Mouse (Mus musculus) thymus, postnatal 36 days (tissue): ENCODE measurements around the gene Dhx8.

Source experiments
- DNase-seq, 2 experiments: peaks; one replicate each; pipeline ENCODE4 v3.0.0; 2022; ENCODE audit warnings: mixed read lengths in 2 of 2

Dhx8 gene

DNA sequence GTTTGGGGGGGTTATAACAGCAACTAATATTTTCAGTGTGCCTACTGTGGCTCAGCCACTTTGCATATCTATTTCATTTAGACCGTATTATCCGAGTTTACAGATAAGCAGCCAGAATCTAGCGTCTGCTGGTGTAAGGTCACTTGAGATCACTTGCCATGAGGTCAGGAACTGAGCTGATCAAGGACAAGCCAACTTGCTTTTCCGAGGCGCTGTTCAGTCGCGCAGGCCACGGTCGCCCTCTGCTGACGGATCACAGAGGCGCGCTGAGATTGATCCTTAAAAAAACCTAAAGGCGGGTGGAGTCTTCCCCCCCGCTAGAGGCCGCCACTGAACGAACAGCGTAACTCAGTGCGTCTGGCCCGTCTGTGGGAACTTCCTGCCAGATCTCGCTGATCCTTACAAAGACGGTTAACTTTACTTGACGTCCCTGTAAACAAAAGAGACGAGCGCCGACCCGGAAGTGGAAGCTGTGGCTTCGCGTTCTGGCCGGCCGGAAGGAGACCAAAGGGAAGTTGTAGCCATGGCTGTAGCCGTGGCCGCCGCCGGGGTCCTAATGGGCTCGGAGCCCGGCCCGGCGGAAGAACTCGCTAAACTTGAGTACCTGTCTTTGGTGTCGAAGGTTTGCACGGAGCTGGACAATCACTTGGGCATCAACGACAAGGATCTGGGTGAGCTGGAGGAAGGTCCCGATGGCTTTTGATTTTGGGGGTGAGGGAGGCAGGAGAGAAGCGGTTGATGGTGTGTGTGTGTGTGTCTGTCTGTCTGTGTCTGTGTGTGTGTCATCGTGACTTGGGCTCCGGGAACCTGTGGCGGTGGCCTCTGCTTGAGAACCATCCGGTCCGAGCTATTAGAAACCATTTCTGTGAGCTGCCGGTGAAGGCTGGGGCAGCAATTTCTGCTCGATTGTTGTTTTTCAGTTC is at the start of gene Dhx8:
Gene Dhx8 (plus strand): TSS at position 402 of the 923 bp plus-strand sequence.
- peak; percentile 94 to 97 for DNase-seq

DNA sequence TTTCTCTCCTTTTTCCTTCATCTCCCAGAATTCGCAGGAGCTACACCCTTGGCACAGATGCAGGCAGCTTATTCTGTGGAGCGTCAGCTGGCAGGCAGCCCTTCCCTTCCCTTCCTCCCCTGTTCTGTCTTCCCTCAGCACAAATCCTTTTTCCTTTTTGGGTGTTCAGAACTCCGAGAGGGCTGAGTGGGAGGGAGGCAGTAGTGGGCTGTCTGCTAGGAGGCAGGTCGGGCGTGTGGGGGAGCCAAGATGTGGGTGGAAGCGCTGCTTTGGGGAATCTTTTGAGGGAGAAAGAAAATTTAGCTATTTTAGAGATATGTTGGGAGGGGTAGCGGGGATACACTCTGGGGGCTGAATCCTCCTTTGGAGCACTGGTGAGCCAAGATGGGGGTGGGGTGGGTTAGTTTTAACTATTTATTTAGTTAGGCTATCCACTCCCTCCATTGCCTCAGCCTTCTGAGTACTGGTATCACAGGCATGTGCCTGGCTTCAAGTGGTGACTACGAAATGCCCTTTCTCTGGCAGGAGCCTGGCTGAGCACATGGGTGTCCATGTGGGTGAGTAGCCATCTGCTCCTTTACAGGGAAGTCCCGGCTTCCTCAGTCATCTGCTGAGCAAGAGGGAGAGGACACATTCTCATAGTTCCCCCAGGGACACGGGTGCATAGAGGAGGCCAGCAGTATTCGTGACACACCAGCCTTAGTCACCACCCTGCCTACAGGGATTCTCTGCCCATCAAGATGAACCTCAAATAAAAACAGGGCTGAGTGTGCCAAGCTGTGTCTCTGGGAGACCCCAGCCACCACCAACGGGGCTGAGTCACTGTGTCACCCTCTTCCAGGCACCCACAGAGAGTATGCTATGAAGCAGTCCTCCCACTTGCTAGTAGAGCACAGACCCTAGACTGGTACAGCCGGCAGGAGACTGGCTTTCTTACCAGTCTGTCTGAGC is 45.1 kb upstream of the Dhx8 start:
- DNase-seq, result no peak

DNA sequence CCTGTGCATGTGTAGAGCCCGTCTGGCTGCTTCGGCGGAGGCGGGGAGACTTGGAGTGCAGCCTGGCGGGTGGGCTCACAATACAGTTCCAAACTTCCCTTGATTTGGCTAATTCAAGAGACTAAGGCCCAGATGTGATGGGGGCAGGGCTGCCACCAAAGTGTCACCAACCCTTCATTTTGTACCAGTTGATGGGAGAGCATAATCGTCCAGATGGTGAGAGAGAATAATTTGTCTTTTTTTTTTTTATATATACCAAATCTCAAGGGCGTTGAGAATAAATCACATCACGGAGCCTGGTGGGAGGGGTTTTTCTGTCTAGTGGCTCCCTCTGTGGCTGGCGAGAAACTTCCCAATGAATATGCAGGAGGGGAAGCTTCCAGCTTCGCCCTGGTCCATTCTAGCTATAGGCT is 43.0 kb upstream of the Dhx8 start:
- DNase-seq, result no peak

DNA sequence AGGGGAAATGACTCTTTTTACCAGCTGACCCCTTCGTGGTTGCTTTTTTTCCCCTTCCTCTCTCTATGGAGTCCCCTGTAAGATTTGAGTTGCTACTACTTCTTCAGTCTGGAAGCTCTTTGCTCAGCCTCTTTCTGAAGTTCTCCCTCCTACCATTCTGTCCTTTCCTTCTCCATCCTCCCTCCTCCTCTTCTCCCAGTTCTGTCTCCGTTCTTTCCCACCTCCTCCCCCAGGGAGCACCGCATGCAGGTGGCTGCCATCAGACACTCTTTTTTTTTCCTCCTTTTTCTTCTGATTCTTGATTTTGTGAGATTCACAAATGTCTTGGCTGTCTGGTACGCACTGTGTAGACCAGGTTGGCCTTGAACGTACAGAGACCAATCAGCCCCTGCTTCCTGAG is 42.4 kb upstream of the Dhx8 start:
- no peak for DNase-seq

DNA sequence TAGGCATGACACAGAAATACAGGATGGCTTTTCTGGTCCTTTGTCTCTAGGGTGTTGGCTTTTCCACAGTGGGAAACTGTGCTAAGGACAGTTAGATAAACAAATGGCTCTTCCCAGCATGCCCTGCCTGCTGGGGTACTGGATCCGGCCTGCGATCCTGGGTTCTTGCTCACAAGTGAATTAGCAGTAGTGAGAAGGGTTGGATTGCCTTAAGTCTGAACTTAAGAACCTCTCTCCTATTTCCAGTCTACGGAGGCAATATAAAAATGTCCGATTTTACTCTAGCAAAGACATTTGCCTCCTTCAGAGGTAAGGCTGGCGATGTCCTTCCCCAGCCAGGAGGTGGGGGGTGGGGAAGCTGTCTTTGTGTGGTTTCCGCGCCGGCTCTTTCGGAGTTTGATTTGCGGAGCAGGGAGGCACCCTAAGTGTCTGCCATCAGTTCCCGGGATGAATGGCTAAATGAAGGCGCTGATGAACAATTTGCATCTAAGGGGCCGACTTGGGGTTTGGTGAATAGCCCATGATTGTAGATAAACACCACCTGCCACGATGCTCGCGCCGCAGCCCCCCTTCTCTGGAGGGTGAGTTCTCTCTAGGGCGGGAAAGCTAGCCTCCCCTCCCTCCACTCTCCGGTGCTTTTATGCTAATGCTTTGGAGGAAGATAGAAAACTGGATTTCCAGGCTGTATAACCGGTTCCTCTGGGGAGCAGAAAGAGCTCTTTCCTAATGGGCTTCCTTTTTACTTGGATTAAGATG is 36.6 kb upstream of the Dhx8 start:
- DNase-seq, result peak; percentile 32 to 47

DNA sequence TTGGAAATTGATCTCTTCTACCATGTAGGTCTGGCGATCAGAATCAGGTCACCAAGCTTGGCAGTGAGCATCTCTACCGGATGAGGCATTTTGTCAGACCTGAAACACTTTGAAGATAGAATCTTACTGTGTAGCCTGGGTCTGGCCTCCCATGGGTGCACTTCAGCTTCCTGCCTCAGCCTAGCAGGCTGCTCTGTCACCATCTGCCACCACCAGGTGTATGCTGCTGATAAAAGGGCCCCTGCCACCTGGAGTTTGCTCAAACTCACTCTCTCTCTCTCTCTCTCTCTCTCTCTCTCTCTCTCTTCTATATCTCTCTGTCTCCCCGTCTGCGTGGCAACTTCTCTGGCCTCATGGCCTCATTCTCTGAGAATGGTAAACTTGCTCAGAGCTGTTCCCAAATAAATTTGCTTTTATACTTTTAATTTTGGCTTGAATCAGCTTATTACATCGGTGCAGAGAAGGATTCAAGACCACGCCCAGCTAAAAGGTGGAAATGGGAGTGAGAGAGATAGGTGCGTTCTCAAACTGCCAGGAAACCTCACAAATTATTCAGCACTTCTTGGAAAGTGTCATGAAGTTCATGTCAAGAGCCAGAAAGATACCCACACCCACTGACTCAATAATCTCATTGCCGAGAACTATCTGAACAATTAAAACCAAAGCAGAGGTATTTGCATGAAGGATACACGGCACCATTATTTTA is 35.4 kb upstream of the Dhx8 start:
- DNase-seq, result peak; percentile 50 to 82

DNA sequence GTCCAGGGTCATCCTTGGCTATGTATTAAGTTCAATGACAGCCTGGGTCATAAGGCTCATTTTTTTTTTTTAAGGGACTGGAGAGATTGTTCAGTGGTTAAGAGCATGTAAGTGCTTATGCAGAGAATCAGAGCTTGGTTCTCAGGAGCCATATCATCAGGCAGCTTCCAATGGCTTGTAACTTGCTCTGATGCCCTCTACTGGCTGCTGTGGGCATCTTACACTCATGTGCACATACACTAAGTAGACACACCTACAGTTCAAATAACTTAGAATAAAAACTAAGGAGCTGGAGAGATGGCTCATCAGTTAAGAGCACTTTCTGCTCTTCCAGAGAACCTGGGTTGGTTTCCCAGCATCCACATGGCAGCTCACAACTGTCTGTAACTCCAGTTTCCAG is 34.6 kb upstream of the Dhx8 start:
- no peak for DNase-seq

DNA sequence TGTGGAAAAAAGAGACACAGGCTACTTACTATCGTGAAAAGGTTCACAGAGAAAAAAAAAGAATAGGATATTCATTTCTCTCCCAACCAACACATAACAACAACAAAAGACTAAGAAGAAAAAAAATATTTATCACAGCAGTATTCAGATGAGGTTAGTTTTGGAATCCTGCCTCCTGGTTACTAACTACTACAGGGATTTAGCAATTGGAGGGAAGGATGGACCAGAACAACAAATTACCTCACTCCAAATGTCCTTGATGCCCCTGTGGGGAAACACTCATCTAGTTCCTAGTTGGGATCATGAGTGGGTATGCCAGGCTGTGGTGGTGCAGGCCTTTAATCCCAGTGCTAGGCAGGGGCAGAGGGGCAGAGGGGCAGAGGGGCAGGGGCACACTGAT is 33.2 kb upstream of the Dhx8 start:
- no peak for DNase-seq

DNA sequence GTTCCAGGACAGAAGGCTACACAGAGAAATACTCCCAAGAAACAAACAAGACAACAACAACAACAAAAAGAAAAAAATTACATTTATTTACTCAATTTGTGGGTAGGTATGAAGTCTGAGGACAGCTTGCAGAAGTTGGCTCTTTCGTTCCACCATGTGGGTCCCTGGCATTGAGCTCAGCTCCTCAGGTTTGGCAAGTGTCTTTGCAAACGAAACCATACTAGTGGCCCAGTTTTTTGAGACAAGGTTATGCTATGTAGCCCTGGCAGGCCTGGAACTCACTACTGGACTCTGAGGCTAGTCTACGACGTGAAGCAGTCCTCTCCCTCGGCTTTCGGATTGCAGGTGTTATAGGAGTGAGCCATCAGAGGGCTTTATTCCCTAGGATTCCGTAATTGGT is 32.7 kb upstream of the Dhx8 start:
- DNase-seq, result no peak

DNA sequence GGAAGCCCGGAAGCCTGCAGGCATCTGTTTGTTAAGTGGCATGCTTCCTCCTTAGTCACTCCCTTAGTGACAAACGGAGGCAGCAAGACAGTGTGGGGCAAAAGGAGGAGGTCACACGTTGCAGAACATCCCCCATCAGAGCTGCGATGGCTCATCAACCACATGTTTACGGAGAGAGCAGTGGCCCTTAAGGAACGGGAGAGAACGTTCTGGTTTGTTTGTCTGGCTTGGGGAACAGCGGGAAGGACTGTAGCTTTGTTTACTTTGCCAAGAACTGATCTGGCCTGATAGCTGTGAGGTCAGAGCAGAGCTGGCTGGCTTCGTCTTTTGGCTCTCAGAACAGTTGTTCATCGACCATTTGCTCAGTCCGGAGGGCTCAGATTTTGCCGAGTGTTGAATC is 32.3 kb upstream of the Dhx8 start:
- no peak for DNase-seq

DNA sequence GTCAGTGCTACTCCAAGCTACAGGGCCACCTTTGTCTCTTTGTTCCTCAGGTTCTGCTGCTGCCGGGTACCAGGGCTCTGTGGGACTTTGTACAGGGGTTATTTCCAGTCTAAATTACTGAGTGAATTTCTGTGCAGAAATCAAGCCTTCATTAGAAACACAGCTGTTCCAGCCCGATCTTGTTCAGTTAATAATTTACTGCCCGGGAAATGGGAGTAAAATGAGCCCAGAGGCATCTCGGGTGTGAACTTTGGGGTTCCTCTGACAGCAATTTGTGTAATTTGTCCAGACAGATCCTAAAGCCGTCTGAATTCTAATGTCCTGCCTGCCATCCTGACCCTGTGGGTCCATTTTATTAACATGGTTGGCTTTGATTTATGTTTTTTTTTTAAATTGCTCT is 28.6 kb upstream of the Dhx8 start:
- no peak for DNase-seq

DNA sequence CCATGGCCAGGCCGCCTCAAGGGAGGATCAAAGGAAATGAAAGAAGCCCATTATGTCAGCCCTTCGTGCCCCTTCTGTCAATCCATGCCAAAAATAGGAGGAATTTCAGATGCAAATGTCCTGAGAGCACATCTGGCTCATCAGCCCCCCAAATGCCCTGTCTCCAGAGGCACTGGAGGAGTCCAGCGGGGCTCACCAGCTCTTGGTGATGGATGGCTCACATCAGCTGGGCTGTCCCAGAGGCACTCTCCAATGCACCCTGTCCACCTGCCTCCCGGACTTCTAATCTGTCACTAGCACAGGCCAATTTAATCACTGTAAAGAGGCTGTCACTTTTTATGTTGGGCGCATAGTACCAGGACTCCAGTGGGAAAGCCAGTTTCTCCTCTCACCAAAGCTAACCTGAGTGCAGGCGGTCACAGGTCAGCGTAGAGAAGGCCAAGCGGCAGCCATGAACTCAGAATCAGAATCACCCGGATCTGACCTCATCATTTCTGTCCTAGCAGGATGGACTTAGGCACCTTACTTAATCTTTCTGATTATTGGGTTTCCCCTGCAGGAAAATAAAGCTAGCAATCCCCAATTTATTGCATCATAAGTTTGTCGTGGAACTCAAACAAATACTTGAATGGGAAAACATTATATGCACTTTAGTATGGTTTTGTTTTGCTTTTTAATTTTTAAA is 25.8 kb upstream of the Dhx8 start:
- DNase-seq, result no peak

DNA sequence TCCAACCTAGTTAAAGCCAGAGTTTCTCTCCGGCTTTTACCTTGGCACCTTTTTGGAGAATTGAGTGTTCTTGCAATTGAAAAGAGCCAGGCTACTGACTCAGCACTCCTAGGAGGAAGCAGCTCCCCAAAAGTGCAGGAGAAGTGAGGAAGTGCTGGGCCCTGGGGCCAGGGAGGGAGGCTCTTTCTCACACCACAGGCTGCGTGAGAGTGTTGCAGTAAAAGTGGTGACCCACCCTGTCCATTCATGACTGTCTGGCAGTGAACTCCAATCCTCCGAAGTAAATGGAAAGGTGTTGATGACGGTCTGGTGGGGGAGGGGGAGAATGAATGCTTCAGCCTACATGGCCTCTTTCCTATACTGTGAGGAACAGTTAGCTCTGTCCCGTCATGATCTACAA is 24.2 kb upstream of the Dhx8 start:
- no peak for DNase-seq

DNA sequence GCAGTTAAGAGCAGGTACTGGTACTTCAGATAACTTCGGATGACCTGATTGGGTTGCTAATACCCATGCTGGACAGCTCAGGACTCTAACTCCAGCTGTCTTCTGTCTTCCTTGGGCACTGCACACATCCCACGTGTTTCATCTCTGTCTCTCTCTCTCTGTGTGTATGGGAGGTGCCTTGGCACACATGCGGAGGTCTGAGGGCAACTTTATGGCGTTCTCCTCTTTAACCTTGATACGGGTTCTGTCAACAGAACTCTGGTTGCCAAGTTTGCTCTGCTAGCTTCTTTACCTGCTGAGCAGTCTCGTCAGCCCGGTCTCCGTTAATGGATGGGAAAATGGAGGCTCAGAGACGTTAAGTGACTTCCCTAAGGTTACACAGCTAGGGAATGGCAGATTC is 19.9 kb upstream of the Dhx8 start:
- no peak for DNase-seq

DNA sequence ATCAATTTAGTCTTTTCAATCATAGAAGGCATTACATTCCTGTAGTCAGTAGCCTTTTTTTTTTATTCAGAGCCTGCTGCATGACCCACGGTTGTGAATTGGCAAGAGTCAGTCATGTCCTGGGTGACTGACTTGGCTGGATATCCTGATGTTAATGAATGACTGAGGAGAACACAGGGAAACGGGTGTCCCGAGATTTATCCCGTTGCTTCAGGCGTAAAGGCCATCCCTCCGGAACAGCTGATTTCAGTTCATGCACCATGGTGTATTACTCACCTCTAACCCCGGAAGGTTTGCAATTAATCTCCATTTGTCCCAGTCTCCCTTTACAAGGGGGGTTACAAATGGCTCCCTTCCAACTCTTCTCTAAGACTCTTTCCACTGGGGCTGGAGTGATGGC is 18.7 kb upstream of the Dhx8 start:
- no peak for DNase-seq

DNA sequence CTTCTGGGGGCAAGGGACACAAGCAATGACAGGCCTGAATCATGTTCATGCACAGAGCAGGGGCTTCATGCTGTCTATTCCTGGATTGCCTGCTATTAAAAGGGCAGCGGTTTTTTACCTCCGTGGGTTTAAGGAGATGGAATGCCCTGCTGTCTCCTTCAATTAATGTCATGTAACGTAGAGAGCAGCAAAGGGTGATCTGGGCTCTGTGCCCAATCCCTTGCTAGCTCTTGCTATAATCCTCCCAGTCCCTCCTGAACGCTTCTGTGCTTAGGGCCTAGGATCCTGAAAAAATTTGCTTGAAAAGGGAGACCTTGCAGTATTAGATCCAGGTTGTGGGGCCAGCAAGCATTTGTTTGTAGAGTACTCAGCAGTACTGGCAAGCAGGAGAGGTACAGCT is 14.4 kb upstream of the Dhx8 start:
- no peak for DNase-seq

DNA sequence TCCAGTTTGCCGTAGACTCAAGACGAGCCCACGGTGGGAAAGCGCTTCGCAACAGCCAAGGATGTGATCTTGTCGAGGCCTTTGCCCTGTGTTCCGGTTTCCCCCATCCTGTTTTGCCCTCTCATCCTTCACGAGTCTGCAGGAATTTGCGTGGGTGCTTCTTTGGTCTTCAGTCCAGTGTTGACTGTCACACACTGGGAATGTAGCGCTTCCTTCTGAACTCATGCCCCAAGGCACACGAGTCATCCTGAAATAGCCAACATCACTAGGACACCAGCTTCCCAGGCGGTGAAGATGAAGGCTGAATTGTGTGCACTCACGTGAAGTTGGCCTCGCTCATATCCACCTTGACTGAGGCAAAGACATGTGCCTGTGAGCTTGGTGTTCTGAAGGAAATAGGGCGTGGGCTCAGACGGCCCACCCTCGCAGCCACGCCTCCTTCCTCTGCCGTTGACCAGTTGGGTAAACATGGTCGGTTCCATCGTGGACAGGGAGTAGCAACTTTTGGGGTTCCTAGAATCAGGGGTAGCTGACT is 12.7 kb upstream of the Dhx8 start:
- DNase-seq, result no peak

DNA sequence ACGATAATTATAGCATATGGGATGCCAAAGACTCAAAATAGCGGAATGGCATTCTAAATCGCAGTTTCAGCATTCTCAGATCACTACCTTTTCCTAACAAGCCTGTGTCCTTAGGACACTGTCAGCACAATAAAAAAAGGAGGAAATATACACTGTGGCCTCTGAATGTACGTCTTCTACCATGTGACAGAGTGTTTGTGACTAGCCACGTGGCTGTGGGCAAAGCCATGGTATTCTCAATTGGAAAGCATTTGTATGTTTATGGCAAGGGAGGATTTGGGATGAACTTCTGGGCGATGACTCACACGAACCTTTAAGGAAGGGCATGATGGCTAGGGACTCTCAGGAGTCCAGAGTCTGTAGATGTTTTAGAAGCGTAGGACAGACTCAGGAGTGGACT is 7.7 kb upstream of the Dhx8 start:
- DNase-seq, result no peak

DNA sequence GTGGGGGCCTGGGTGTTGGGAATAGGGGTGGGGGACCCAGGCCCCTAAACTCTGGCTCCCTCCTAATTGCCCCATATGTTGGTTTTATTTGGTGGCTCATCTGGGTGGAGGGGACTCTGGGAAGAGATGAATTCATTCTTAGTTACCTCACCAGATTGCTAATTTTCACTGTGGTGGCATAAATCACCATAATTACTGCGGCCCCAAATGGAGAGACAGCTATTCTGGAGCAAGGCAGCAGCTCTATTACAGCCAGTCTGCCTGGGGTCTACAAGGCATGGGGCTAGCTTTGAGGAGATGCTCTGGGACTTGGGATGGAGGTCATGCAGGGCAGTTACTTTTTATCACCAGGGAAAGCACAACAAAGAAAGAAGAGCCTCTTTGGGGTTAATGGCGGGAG is 6.0 kb upstream of the Dhx8 start:
- DNase-seq, result no peak

DNA sequence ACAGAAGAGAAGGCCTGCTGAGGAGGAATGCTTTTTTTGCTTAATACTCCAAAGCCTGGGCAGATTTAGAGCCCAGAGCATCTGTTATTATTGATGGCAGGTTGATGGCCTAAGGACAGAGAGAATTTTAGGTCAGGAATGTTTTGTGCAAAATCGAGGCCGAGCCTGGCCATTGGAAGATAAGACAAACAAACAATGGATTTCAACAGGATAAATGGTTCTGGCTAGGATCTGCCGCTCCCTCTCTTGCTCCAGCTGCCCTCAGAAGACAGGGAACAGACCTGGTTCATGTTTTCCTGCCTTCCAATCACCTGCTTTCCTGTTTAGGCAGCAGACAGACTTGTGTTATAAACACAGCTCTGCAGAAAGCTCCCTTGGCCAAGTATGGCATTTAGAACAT is 3.4 kb upstream of the Dhx8 start:
- no peak for DNase-seq

DNA sequence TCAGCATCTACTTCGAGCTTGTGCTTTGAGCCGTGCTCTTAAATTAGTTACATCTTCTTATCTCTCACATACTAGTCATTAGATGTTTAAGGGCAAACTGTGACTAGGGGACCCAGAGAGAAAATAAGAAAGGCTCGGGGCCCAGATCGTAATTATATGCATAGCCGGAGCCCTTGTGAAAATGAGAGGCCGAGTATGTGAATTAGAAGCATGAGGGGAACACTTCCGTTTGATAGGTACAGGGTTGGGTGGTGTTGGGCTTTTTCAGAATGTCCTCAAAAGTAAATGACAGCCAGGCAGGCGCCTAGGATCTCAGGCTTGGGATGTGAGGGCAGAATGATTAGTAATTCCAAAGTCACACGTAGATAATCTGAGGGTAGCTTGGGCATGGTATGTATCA is 877 bp downstream of the Dhx8 start:
- DNase-seq, result no peak

DNA sequence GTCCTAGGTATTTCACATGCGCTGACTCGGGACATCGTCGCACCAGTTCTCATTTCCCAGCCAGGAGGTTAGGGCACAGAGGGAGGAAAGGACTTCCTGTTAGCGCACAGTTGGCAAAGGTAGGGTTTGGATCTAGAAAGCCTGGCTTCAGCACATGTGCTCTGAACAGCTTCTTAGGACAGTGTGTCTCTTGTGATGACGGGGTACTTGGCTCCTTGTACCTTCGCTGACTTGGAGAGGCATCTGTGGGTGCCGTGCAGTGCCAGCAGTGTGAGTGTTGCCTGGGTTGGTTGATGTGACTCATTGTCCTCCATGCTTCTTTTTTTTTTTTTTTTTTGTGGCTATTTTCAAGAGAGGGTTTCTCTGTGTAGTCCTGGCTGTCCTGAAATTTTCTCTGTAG is 23.9 kb downstream of the Dhx8 start:
- no peak for DNase-seq
